ENCODE assay signal across 8 mouse cellular contexts in the genomic region with DNA sequence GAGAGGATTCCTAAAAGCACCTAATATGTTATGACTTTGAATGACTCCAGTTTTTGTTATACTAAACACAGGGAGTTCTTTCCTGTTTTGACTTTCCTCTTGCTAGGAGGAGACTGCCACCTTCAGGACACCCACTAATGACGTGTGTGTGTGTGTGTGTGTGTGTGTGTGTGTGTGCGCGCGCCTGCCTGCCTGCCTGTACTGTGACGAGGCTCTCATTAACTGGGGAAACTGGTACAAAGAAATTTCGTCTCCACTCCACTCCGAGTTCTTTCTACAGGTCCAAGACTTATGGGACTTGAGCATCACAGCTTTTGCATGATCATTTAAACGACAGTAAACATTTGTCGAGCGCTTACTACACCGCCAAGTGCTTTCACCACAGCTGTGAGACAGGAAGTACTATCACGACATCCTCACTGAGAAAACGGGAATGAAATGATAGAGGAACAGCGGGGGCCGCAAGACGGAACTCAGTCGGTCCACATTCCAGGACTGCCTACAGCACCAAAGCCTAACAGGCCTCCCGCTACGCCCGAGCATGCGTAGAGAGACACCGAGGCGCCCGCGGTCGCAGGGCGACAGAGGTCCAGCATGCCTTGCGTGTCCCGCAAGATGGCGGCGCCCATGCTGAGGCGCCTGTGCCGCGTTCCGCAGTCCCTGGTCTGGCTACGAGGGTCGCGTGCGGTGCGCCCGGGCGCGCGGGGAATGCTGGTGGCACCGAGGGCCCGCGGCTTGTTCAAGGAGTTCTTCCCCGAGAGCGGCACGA. TPM values are rescaled to one million over a fixed set of nuclear protein-coding genes. Genes with fewer than 3 reads are reported as not detected.
DNase-seq lines count a peak whose midpoint lies in the region; ATAC-seq and TF ChIP-seq lines count a peak whose summit lies in the region.

A gene (plus strand): TSS at position 597 of the 769 bp plus-strand sequence.

- no peaks in the 10 kb centered on the region for H3K9me3 ChIP-seq in heart, embryonic 10.5 days
- H3K9me3 ChIP-seq in kidney, embryonic 15.5 days (replicated peaks): no peaks in the 10 kb centered on the region

- H3K4me2 ChIP-seq in kidney, embryonic 15.5 days: peak within 1 kb of the TSS; percentile 76

- TF ChIP-seq POLR2A in bone marrow macrophage, adult 2 months (IDR thresholded peaks at IDR 0.05; ENCODE audit: borderline replicate concordance, low read depth, low read length): peak; percentile 80; the same call in 1 of the 2 replicates
- TF ChIP-seq POLR2A in embryonic fibroblast, embryonic 13.5 days (IDR thresholded peaks at IDR 0.05; ENCODE audit: low read depth, low read length): peak; percentile 89

- peak; percentile 94 for DNase-seq in A20 (ENCODE audit: low read depth, low spot score)
- DNase-seq in heart, embryonic 10.5 days (ENCODE audit: low spot score): peak; percentile 95
- DNase-seq in liver: peak; percentile 93
- DNase-seq in spleen, postnatal 4 days (ENCODE audit: low spot score in 2 of 2): peak; percentile 89 to 92

- peak; percentile 99 for ATAC-seq in kidney, embryonic 15.5 days (replicated peaks; ENCODE audit: low FRiP score)
- ATAC-seq in monocyte, adult 5-6 weeks (replicated peaks; ENCODE audit: insufficient number of reproducible peaks, low FRiP score, low TSS enrichment, poor library complexity, severe bottlenecking): peak; percentile 97

- H3K36me3 ChIP-seq in heart, embryonic 10.5 days: peaks cover 17% of the 10 kb centered on the region
- peaks cover 13% of the 10 kb centered on the region for H3K36me3 ChIP-seq in kidney, embryonic 15.5 days

- TF ChIP-seq CTCF in bone marrow macrophage, adult 2 months (IDR thresholded peaks at IDR 0.05; ENCODE audit: low read depth, low read length): peak; percentile 26; the same call in 1 of the 2 replicates
- TF ChIP-seq CTCF in embryonic fibroblast, embryonic 13.5 days (IDR thresholded peaks at IDR 0.05; ENCODE audit: borderline replicate concordance, insufficient read depth, low read length): peak; percentile 49; the same call in 1 of the 2 replicates

- peak within 1 kb of the TSS; percentile 92 for H3K27ac ChIP-seq in bone marrow macrophage, adult 2 months (ENCODE audit: insufficient read depth, low read depth, low read length)
- H3K27ac ChIP-seq in embryonic fibroblast, embryonic 13.5 days (ENCODE audit: insufficient read depth, low read length): peak within 1 kb of the TSS; percentile 100
- H3K27ac ChIP-seq in heart, embryonic 10.5 days: peak within 1 kb of the TSS; percentile 97
- H3K27ac ChIP-seq in kidney, embryonic 15.5 days: peak within 1 kb of the TSS; percentile 98

- H3K4me3 ChIP-seq in bone marrow macrophage, adult 2 months (ENCODE audit: insufficient read depth, low read length): peak within 1 kb of the TSS; percentile 89
- H3K4me3 ChIP-seq in embryonic fibroblast, embryonic 13.5 days (ENCODE audit: insufficient read depth, low read length): peak within 1 kb of the TSS; percentile 98
- peak within 1 kb of the TSS; percentile 80 for H3K4me3 ChIP-seq in heart, embryonic 10.5 days
- peak within 1 kb of the TSS; percentile 97 for H3K4me3 ChIP-seq in kidney, embryonic 15.5 days (replicated peaks)

- H3K9ac ChIP-seq in kidney, embryonic 15.5 days: peak within 1 kb of the TSS; percentile 93

- H3K4me1 ChIP-seq in bone marrow macrophage, adult 2 months (ENCODE audit: control insufficient read depth, insufficient read depth, low read length): peaks cover 8% of the 10 kb centered on the region
- H3K4me1 ChIP-seq in embryonic fibroblast, embryonic 13.5 days (ENCODE audit: control insufficient read depth, insufficient read depth, low read length): peaks cover 3% of the 10 kb centered on the region
- peaks cover 7% of the 10 kb centered on the region; the same call in 1 of the 2 replicates for H3K4me1 ChIP-seq in heart, embryonic 10.5 days
- peaks cover 17% of the 10 kb centered on the region for H3K4me1 ChIP-seq in kidney, embryonic 15.5 days

- no peaks in the 10 kb centered on the region for H3K27me3 ChIP-seq in heart, embryonic 10.5 days (ENCODE audit: insufficient read depth, poor library complexity, severe bottlenecking)
- H3K27me3 ChIP-seq in kidney, embryonic 15.5 days: no peaks in the 10 kb centered on the region

- under 1% methylated on average over 50 of the region's 50 CpGs for WGBS in heart, embryonic 10.5 days
- under 1% methylated on average over 50 of the region's 50 CpGs for WGBS in kidney, embryonic 15.5 days

RNA-seq across cellular contexts. Expression of the gene that starts here (rescaled TPM):
- polyA plus RNA-seq in bone marrow macrophage, adult 2 months (2012; ENCODE audit: insufficient read depth, insufficient read length, missing spikeins): 8.2 and 9.7 TPM in 2 replicates
- polyA plus RNA-seq in embryonic fibroblast, embryonic 13.5 days (2011; ENCODE audit: insufficient read length, low read depth, missing spikeins): 20.7 and 27.8 TPM in 2 replicates
- 44.5 and 53.1 TPM in 2 replicates for polyA plus RNA-seq in heart, embryonic 10.5 days (2016; fragmentation: Nextera tagmentation; extraction: Ambion mirVana)
- polyA plus RNA-seq in kidney, embryonic 15.5 days (2015; fragmentation: Nextera tagmentation; extraction: Ambion mirVana): 41.4 and 43.6 TPM in 2 replicates
- 4.9 to 16.2 TPM (median 8.0 TPM) in 3 replicates for total RNA-seq in monocyte, adult 5-6 weeks (2017)

Comparison
In these comparisons a context has a peak if more than half of its experiments do, and no peak if none do; other contexts are left out.
1. Peak in every context shown above with its lines: DNase-seq, ATAC-seq, H3K4me3 ChIP-seq and H3K27ac ChIP-seq.